8 mouse cellular contexts compared by ENCODE assay signal in the genomic region with DNA sequence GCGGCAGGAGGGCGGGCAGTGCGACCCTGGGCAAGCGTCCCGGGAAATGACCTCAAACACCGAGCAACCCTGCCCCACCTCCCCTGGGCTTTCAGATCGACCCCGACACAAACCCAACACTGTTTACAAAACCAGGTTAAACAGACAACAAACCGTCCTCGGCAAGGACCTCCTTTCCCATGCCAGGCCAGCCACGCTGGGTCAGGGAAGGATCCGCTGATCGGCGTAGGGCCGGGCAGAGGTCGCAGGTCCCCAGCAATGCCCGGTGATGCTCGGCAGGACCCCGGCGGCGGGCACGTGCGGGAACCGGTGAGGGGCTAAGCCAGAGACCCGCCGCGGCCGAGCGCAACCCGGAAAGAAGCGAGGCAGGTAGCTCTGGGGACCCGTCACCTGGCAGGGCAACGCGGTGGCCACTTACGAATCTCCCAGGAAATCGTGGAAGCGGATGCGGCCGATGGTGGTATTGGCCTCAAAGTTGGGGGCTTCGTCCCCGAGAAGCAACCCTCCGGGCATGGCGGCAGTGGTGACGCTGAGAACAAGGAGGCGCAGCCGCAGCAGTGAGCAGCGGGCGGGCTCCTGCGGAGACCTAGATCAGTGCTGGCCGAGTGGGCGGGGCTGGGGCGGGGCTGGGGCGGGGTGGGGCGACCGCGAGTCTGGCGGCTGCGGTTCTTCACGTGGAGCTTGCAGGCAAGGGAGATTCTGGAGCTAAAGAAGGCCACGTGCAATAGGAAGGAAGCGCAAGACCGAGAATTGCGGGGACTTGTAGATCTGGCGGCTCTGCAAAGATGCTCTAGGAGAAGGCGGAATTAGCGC. TPM values are rescaled to one million over a fixed set of nuclear protein-coding genes. Genes with fewer than 3 reads are reported as not detected.
DNase-seq lines count a peak whose midpoint lies in the region; ATAC-seq lines count a peak whose summit lies in the region.

A gene (minus strand): TSS at position 616 of the 813 bp plus-strand sequence.

- H3K9ac ChIP-seq in hindbrain, embryonic 12.5 days, result peak within 1 kb of the TSS; percentile 85

- peak within 1 kb of the TSS; percentile 60 for H3K4me2 ChIP-seq in hindbrain, embryonic 12.5 days (replicated peaks)

- peak; percentile 87 for DNase-seq in R1 (ENCODE audit: low read depth, low spot score)
- DNase-seq in cerebellum, postnatal 14 days, result peak; percentile 80 to 85
- DNase-seq in frontal cortex, postnatal 14 days (ENCODE audit: low spot score in 2 of 2), result peak; percentile 58 to 66
- peak; percentile 73 to 78 for DNase-seq in layer of hippocampus, postnatal 36 days
- DNase-seq in lung, postnatal 25 days (ENCODE audit: low spot score), result peak; percentile 86
- peak; percentile 55 for DNase-seq in retina, adult 2 months (ENCODE audit: low read depth, low spot score)
- peak; percentile 82 for DNase-seq in thymus, postnatal 25 days

- under 1% methylated on average over 66 of the region's 66 CpGs for WGBS in hindbrain, embryonic 12.5 days

- H3K4me1 ChIP-seq in hindbrain, embryonic 12.5 days, result peaks cover 25% of the 10 kb centered on the region

- peak within 1 kb of the TSS; percentile 62 for H3K27ac ChIP-seq in hindbrain, embryonic 12.5 days

- H3K4me3 ChIP-seq in hindbrain, embryonic 12.5 days, result peak within 1 kb of the TSS; percentile 79

- no peaks in the 10 kb centered on the region for H3K9me3 ChIP-seq in hindbrain, embryonic 12.5 days (replicated peaks)

- peaks cover 6% of the 10 kb centered on the region; the same call in 1 of the 2 replicates for H3K27me3 ChIP-seq in hindbrain, embryonic 12.5 days

- ATAC-seq in hindbrain, embryonic 12.5 days (ENCODE audit: low FRiP score), result peak; percentile 97

- no peaks in the 10 kb centered on the region for H3K36me3 ChIP-seq in hindbrain, embryonic 12.5 days

RNA-seq across cellular contexts. Expression of the gene that starts here (rescaled TPM):
- polyA plus RNA-seq in hindbrain, embryonic 12.5 days (2016; fragmentation: Nextera tagmentation; extraction: Ambion mirVana), result 314 and 331 TPM in 2 replicates
- total RNA-seq in layer of hippocampus, postnatal 36 days (2021), result 100 to 1,000 TPM; 311 to 331 TPM

Comparison
In these comparisons a context has a peak if more than half of its experiments do, and no peak if none do; other contexts are left out.
1. Peak in every context shown above with its lines: DNase-seq, ATAC-seq, H3K4me3 ChIP-seq and H3K27ac ChIP-seq.